Mouse (Mus musculus) left cerebral cortex, postnatal 36 days (tissue): ENCODE measurements around the gene Unc119. TPM values are rescaled to one million over a fixed set of nuclear protein-coding genes. Genes with fewer than 3 reads are reported as not detected.

Experiments
- total RNA-seq, 2 experiments: library from RNA; stranded (reverse); gene quantifications; 2 replicates each; pipeline ENCODE4 v1.2.3; 2021

Unc119 gene
- total RNA-seq, 2 experiments from 2014 or later = 30.6 to 31.3 TPM

Other genes starting within 250 kb of the Unc119 start
- 10 to 100 TPM; 29.0 to 29.7 TPM for gene Fam222b, start 248.8 kb upstream of the Unc119 start, total RNA-seq
- gene Traf4, start 177.9 kb upstream of the Unc119 start, total RNA-seq = 10 to 100 TPM; 10.5 to 12.5 TPM
- gene Nek8, start 166.8 kb upstream of the Unc119 start, total RNA-seq = 1 to 10 TPM; 2.7 to 3.2 TPM
- 10 to 100 TPM; 32.5 to 36.1 TPM for gene Tlcd1, start 166.8 kb upstream of the Unc119 start, total RNA-seq
- 100 to 1,000 TPM; 673 to 732 TPM for gene Rpl23a, start 159.9 kb upstream of the Unc119 start, total RNA-seq
- gene Rab34, start 155.1 kb upstream of the Unc119 start, total RNA-seq = 10 to 100 TPM; 20.5 to 28.0 TPM
- gene Proca1, start 150.1 kb upstream of the Unc119 start, total RNA-seq = 1 to 10 TPM; 6.6 to 8.7 TPM
- gene Sdf2, start 97.7 kb upstream of the Unc119 start, total RNA-seq = 10 to 100 TPM; 61.0 to 64.6 TPM
- 100 to 1,000 TPM in 1 of 2 experiments, 10 to 100 TPM in 1; 95.1 to 100 TPM for gene Supt6, start 97.5 kb upstream of the Unc119 start, total RNA-seq
- gene 2610507B11Rik, start 81.7 kb upstream of the Unc119 start, total RNA-seq = 100 to 1,000 TPM; 177 TPM
- 10 to 100 TPM; 11.3 to 25.5 TPM for gene BC030499, start 52.6 kb upstream of the Unc119 start, total RNA-seq
- 10 to 100 TPM in 1 of 2 experiments, 1 to 10 TPM in 1; 7.3 to 13.8 TPM for gene Spag5, start 42.0 kb upstream of the Unc119 start, total RNA-seq
- gene Aldoc, start 20.5 kb upstream of the Unc119 start, total RNA-seq = 100 to 1,000 TPM; 746 to 852 TPM
- gene Pigs, start 15.1 kb upstream of the Unc119 start, total RNA-seq = 10 to 100 TPM; 64.4 to 68.5 TPM
- gene Foxn1, start 43.1 kb downstream of the Unc119 start, total RNA-seq = not detected
- gene Slc13a2, start 78.7 kb downstream of the Unc119 start, total RNA-seq = not detected
- gene Slc46a1, start 122.2 kb downstream of the Unc119 start, total RNA-seq = 10 to 100 TPM in 1 of 2 experiments, 1 to 10 TPM in 1; 9.4 to 11.7 TPM
- 10 to 100 TPM; 33.7 to 34.1 TPM for gene Sarm1, start 154.3 kb downstream of the Unc119 start, total RNA-seq
- 10 to 100 TPM; 65.9 to 80.3 TPM for gene Vtn, start 155.6 kb downstream of the Unc119 start, total RNA-seq
- 1 to 10 TPM in 1 of 2 experiments, under 1 TPM in 1; 0.50 to 2.1 TPM for gene Sebox, start 160.0 kb downstream of the Unc119 start, total RNA-seq
- gene Tmem199, start 168.7 kb downstream of the Unc119 start, total RNA-seq = 10 to 100 TPM; 38.0 to 44.6 TPM
- gene Poldip2, start 168.7 kb downstream of the Unc119 start, total RNA-seq = 100 to 1,000 TPM; 116 to 117 TPM
- 10 to 100 TPM; 35.6 to 39.2 TPM for gene Tnfaip1, start 192.8 kb downstream of the Unc119 start, total RNA-seq
- gene Ift20, start 192.9 kb downstream of the Unc119 start, total RNA-seq = 10 to 100 TPM; 85.7 to 93.9 TPM
- 10 to 100 TPM; 17.0 to 25.7 TPM for gene Tmem97, start 207.3 kb downstream of the Unc119 start, total RNA-seq